Mouse (Mus musculus) B cell, adult 62 days (primary cell): ENCODE data around the gene Tctn3. TPM values are rescaled to one million over a fixed set of nuclear protein-coding genes. Genes with fewer than 3 reads are reported as not detected.

Experiments
- total RNA-seq: library from RNA; stranded (reverse); gene quantifications from 4 replicates; pipeline ENCODE4 v1.2.4, GENCODE M21; 2023

The Tctn3 gene
- 7.5 to 9.4 TPM (median 8.0 TPM) in 4 replicates for total RNA-seq

DNA sequence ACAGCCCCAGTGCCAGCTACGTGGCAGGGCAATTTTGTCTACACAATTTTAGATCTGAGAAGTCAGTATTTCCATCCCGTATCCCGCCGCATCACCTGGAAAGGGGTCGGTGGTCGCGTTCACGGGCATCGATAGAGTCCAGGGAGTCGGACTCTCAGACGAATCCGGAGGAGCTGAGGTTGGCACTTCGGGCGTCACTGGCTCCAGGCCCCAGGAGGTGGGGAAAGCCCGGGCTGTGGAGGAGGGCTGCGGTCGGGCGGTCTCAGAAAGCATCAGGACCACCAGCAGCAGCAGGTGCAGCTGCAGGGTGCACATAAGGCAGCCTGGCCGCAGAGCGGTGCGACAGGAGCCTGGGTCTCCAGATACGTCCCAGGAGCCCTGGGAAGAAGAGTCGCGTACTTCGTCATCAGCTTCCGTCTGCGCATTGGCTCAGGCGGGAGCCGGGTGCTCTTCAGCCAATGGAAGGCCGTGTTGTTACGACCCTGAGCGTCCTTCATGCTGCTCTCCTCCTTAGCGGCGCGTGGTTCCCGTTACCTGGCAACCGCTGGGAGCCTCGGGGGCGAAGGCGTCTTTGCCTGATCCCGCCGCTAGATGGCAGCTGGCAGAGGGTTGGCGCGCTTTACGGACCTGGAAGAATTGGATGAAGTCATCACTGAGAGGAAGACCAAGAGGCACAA lies at the start of gene Tctn3, which contains the start of gene Entpd1:
Gene Tctn3, minus strand, starts transcription at position 404 of the 677 bp plus-strand sequence.
Gene Entpd1, plus strand, starts transcription at position 537 of the 677 bp plus-strand sequence.

DNA sequence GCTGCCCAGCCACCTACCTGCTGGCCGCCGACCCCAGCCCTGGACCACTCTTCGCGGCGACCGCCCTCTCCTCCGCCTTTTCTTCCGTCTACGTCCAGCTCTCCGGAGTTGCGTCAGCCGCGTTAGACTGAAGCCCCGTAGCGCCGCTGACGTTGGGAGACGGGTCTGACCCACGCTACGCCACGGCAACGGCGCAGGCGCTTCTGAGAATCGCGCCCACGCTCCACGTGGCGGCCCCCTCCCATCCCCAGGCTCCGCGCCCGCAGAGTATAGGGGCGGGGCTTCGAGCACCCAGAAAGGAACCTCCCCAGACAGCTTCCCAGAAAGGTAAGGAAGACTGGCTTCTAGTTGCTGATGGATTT lies 23.8 kb downstream of the Tctn3 start, which contains the start of gene Aldh18a1:
Gene Aldh18a1, minus strand, starts transcription at position 171 of the 362 bp plus-strand sequence.

Other genes starting within 250 kb of the Tctn3 start
- 11.2 to 19.1 TPM (median 14.6 TPM) in 4 replicates for gene Sorbs1, start 98.5 kb downstream of the Tctn3 start, total RNA-seq
- 16.1 to 23.3 TPM (median 19.4 TPM) in 4 replicates for gene Aldh18a1, start 23.8 kb downstream of the Tctn3 start, total RNA-seq
- 13.3 to 32.7 TPM (median 17.0 TPM) in 4 replicates for gene Entpd1, start 133 bp upstream of the Tctn3 start, total RNA-seq
- gene Cc2d2b, start 136.5 kb upstream of the Tctn3 start, total RNA-seq: not detected in 4 replicates
- 19.6 to 22.7 TPM (median 21.6 TPM) in 4 replicates for gene Ccnj, start 219.0 kb upstream of the Tctn3 start, total RNA-seq